Mouse (Mus musculus) neural tube, embryonic 14.5 days (tissue): ENCODE results near the gene Ctdsp1. TPM values are rescaled to one million over a fixed set of nuclear protein-coding genes. Genes with fewer than 3 reads are reported as not detected.

Source experiments
- ATAC-seq: fragments of 200-750 bp; cut with Nextera tagmentation; 2 replicates; pipeline ENCODE4 v1.8.0; 2017; ENCODE audit warnings: low read depth, mild to moderate bottlenecking, moderate TSS enrichment, moderate library complexity
- H3K27ac ChIP-seq: fragments of 300-500 bp; sonication (generic); 2 replicates; pipeline ENCODE4 v1.5.1; 2014; ENCODE audit warnings: low read depth, mild to moderate bottlenecking, control low read depth, low read length, moderate library complexity, mixed read lengths
- H3K27me3 ChIP-seq: fragments of 300-500 bp; sonication (generic); 2 replicates; pipeline ENCODE4 v1.6.1; 2014; ENCODE audit warnings: low read length; ENCODE audit not compliant: control insufficient read depth, insufficient read depth
- H3K36me3 ChIP-seq: fragments of 300-500 bp; sonication (generic); 2 replicates; pipeline ENCODE4 v1.6.1; 2014; ENCODE audit warnings: low read length, mixed read lengths; ENCODE audit not compliant: control insufficient read depth, insufficient read depth
- H3K4me1 ChIP-seq: fragments of 300-500 bp; sonication (generic); 2 replicates; pipeline ENCODE4 v1.6.1; 2014; ENCODE audit warnings: low read length; ENCODE audit not compliant: control insufficient read depth, insufficient read depth
- H3K4me2 ChIP-seq: fragments of 300-500 bp; sonication (generic); 2 replicates; pipeline ENCODE4 v1.6.1; 2014; ENCODE audit warnings: mild to moderate bottlenecking, low read depth, low read length, control low read depth
- H3K4me3 ChIP-seq: fragments of 300-500 bp; sonication (generic); 2 replicates; pipeline ENCODE4 v1.5.1; 2014; ENCODE audit warnings: low read depth, low read length, control low read depth, mixed read lengths
- H3K9ac ChIP-seq: fragments of 300-500 bp; sonication (generic); replicated peaks from 2 replicates; pipeline ENCODE4 v1.6.1; 2014; ENCODE audit warnings: low read depth, mild to moderate bottlenecking, control low read depth, low read length, mixed read lengths
- H3K9me3 ChIP-seq: fragments of 300-500 bp; sonication (generic); 2 replicates; pipeline ENCODE4 v1.6.1; 2016; ENCODE audit warnings: low read length; ENCODE audit not compliant: control insufficient read depth
- WGBS: fragments of 180-500 bp; shearing (Covaris S2); extraction: QIAGEN DNeasy Blood & Tissue Kit; methylation state at CpG from one replicate; pipeline ENCODE4 v1.1.7; 2014; 5-methylcytosine and 5-hydroxymethylcytosine counted together
- polyA plus RNA-seq: library from polyadenylated mRNA; unstranded; fragments of >200 nt; fragmentation: Nextera tagmentation; extraction: Ambion mirVana; gene quantifications from 2 replicates; pipeline ENCODE4 v1.2.1, GENCODE M21; 2014

Gene Ctdsp1
- polyA plus RNA-seq, 1 experiment from 2014 or later = 12.5 TPM

GRCm38 (mm10) chr1:74373372-74373771 lies 17.9 kb upstream of the Ctdsp1 start:
- Histone ChIP-seq H3K36me3 (no peaks in the 10 kb centered on the region), H3K4me3 (no peak overlapping the region), H3K4me1 (no peaks in the 10 kb centered on the region), H3K27ac (no peak overlapping the region), H3K9me3 (no peaks in the 10 kb centered on the region), H3K27me3 (no peaks in the 10 kb centered on the region), H3K9ac (no peak overlapping the region), H3K4me2 (no peak overlapping the region)
- no peak for ATAC-seq
- 82% methylated on average over 4 of the region's 4 CpGs for WGBS

GRCm38 (mm10) chr1:74374980-74375379 lies 16.3 kb upstream of the Ctdsp1 start, which contains the start of gene Slc11a1:
Gene Slc11a1, plus strand, starts transcription at chr1:74375195.
- Histone ChIP-seq H3K4me1 (no peaks in the 10 kb centered on the region), H3K4me2 (no peak within 1 kb of the TSS), H3K27ac (no peak within 1 kb of the TSS), H3K9me3 (no peaks in the 10 kb centered on the region), H3K9ac (no peak within 1 kb of the TSS), H3K36me3 (no peaks in the 10 kb centered on the region), H3K27me3 (no peaks in the 10 kb centered on the region), H3K4me3 (no peak within 1 kb of the TSS)
- no peak for ATAC-seq
- 70% methylated on average over 8 of the region's 8 CpGs for WGBS

GRCm38 (mm10) chr1:74375561-74375960 lies 15.7 kb upstream of the Ctdsp1 start:
- no peaks in the 10 kb centered on the region for H3K4me1 ChIP-seq
- H3K9me3 ChIP-seq = no peaks in the 10 kb centered on the region
- no peak overlapping the region for H3K4me3 ChIP-seq
- H3K27ac ChIP-seq = no peak overlapping the region
- no peak for ATAC-seq
- H3K27me3 ChIP-seq = no peaks in the 10 kb centered on the region
- WGBS = 81% methylated on average over 10 of the region's 10 CpGs
- no peak overlapping the region for H3K9ac ChIP-seq
- H3K36me3 ChIP-seq = no peaks in the 10 kb centered on the region
- H3K4me2 ChIP-seq = no peak overlapping the region

- WGBS = 87% methylated on average over 4 of the region's 4 CpGs
- no peak overlapping the region for H3K27ac ChIP-seq
- H3K36me3 ChIP-seq = no peaks in the 10 kb centered on the region
- no peak for ATAC-seq
- no peak overlapping the region for H3K9ac ChIP-seq
- H3K4me2 ChIP-seq = no peak overlapping the region
- no peak overlapping the region for H3K4me3 ChIP-seq
- H3K9me3 ChIP-seq = no peaks in the 10 kb centered on the region
- no peaks in the 10 kb centered on the region for H3K4me1 ChIP-seq
- no peaks in the 10 kb centered on the region for H3K27me3 ChIP-seq
Measured at GRCm38 (mm10) chr1:74376396-74376795, 14.9 kb upstream of the Ctdsp1 start.

- H3K27me3 ChIP-seq = no peaks in the 10 kb centered on the region
Measured at GRCm38 (mm10) chr1:74379058-74379504, 12.2 kb upstream of the Ctdsp1 start.

GRCm38 (mm10) chr1:74380484-74380883 lies 10.8 kb upstream of the Ctdsp1 start:
- no peak overlapping the region for H3K4me3 ChIP-seq
- no peaks in the 10 kb centered on the region for H3K9me3 ChIP-seq
- no peak for ATAC-seq
- H3K4me1 ChIP-seq = no peaks in the 10 kb centered on the region
- H3K27ac ChIP-seq = no peak overlapping the region
- H3K36me3 ChIP-seq = no peaks in the 10 kb centered on the region
- no peak overlapping the region for H3K9ac ChIP-seq
- WGBS = 88% methylated on average over 5 of the region's 5 CpGs
- no peak overlapping the region for H3K4me2 ChIP-seq
- H3K27me3 ChIP-seq = no peaks in the 10 kb centered on the region

More at GRCm38 (mm10) chr1:74379058-74379504, 12.2 kb upstream of the Ctdsp1 start:
- no peak overlapping the region for H3K4me3 ChIP-seq
- H3K36me3 ChIP-seq = no peaks in the 10 kb centered on the region
- no peaks in the 10 kb centered on the region for H3K9me3 ChIP-seq
- ATAC-seq = no peak
- H3K9ac ChIP-seq = no peak overlapping the region
- no peak overlapping the region for H3K4me2 ChIP-seq
- no peaks in the 10 kb centered on the region for H3K4me1 ChIP-seq
- H3K27ac ChIP-seq = no peak overlapping the region
- 89% methylated on average over 7 of the region's 7 CpGs for WGBS

- H3K4me1 ChIP-seq = no peaks in the 10 kb centered on the region
- no peaks in the 10 kb centered on the region for H3K9me3 ChIP-seq
- no peak overlapping the region for H3K27ac ChIP-seq
- H3K4me2 ChIP-seq = no peak overlapping the region
- H3K27me3 ChIP-seq = no peaks in the 10 kb centered on the region
- ATAC-seq = no peak
- H3K4me3 ChIP-seq = no peak overlapping the region
- no peaks in the 10 kb centered on the region for H3K36me3 ChIP-seq
- 94% methylated on average over 10 of the region's 10 CpGs for WGBS
- no peak overlapping the region for H3K9ac ChIP-seq
Measured at GRCm38 (mm10) chr1:74381588-74382021, 9.7 kb upstream of the Ctdsp1 start.

GRCm38 (mm10) chr1:74383385-74383784 lies 7.9 kb upstream of the Ctdsp1 start:
- no peak overlapping the region for H3K4me2 ChIP-seq
- H3K4me1 ChIP-seq = no peaks in the 10 kb centered on the region
- H3K27me3 ChIP-seq = no peaks in the 10 kb centered on the region
- no peak overlapping the region for H3K27ac ChIP-seq
- H3K4me3 ChIP-seq = no peak overlapping the region
- H3K9me3 ChIP-seq = no peaks in the 10 kb centered on the region
- ATAC-seq = no peak
- H3K9ac ChIP-seq = no peak overlapping the region
- no peaks in the 10 kb centered on the region for H3K36me3 ChIP-seq
- 86% methylated on average over 13 of the region's 13 CpGs for WGBS

- Histone ChIP-seq H3K27me3 (no peaks in the 10 kb centered on the region), H3K9me3 (no peaks in the 10 kb centered on the region), H3K4me2 (no peak overlapping the region), H3K4me1 (no peaks in the 10 kb centered on the region), H3K9ac (no peak overlapping the region), H3K27ac (no peak overlapping the region), H3K36me3 (no peaks in the 10 kb centered on the region), H3K4me3 (no peak overlapping the region)
- no peak for ATAC-seq
- WGBS = 82% methylated on average over 8 of the region's 8 CpGs
Measured at GRCm38 (mm10) chr1:74384525-74384924, 6.8 kb upstream of the Ctdsp1 start.
